21 mouse cellular contexts compared by ENCODE assay signal in the genomic region with DNA sequence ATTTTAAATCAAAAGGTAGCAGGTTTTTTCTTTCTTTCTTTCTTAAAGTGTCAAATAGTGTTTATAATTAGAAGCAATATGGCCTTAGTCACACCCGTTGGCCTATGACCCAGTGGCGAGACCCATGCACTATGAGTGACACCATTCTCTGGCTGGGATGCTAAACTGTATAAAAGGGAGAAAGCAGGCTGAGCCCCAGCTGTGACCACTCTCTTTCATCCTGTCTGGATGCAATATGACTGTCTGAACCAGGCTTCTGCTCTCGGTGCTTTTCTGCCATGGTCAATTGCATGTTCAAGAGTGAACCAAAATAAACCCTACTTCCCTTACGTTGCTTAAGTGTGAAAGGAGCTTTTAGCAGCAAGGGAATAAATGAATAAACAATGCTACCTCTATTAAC.
DNase-seq lines count a peak whose midpoint lies in the region; ATAC-seq and TF ChIP-seq lines count a peak whose summit lies in the region.
"Had no signal": no experiment of that assay in that cellular context is flagged by ENCODE, and none has a peak within 500 bp of the region (broad histone marks: within the 10 kb centered on the region; RNA-seq: fewer than 3 reads in every experiment).

No protein-coding gene starts in this region.

- peak; percentile 9 for DNase-seq in kidney, postnatal 0 days (ENCODE audit: low spot score)
- DNase-seq in lung, postnatal 25 days (ENCODE audit: low spot score), result no peak
- DNase-seq in embryo, embryonic 10.5 days (ENCODE audit: low spot score), result peak; percentile 37
- DNase-seq in lung, postnatal 4 days, result peak; percentile 7 to 28
- DNase-seq: adrenal gland, postnatal 10 days; cerebellum, adult 2 months; cerebellum, postnatal 25 days; forebrain, postnatal 0 days; gastrocnemius, postnatal 36 days; kidney, adult 11 months; liver; thymus, adult 18-20 months; thymus, postnatal 36 days had no signal

- WGBS in kidney, postnatal 0 days, result 51% methylated on average over 4 of the region's 4 CpGs
- 47% methylated on average over 4 of the region's 4 CpGs for WGBS in kidney, embryonic 14.5 days
- WGBS in lung, embryonic 16.5 days, result 56% methylated on average over 4 of the region's 4 CpGs
- WGBS in forebrain, embryonic 13.5 days, result 57% methylated on average over 4 of the region's 4 CpGs

- no peak for TF ChIP-seq CTCF in kidney, postnatal 0 days (IDR thresholded peaks at IDR 0.05; ENCODE audit: low read depth)

- no peak for ATAC-seq in kidney, postnatal 0 days (replicated peaks; ENCODE audit: low FRiP score, low read depth)
- ATAC-seq in kidney, embryonic 14.5 days (ENCODE audit: low FRiP score, low TSS enrichment), result no peak
- ATAC-seq in lung, embryonic 16.5 days (ENCODE audit: low read depth), result peak; percentile 78
- ATAC-seq in forebrain, embryonic 13.5 days, result no peak
- ATAC-seq: activated CD4-positive, CD25-positive, alpha-beta regulatory T cell, adult 4 months; forebrain, postnatal 0 days had no signal

- H3K4me1 ChIP-seq in kidney, postnatal 0 days (replicated peaks; ENCODE audit: insufficient read depth, low read length), result no peaks in the 10 kb centered on the region
- H3K4me1 ChIP-seq in kidney, embryonic 14.5 days (ENCODE audit: control insufficient read depth, insufficient read depth, low read length), result no peaks in the 10 kb centered on the region
- H3K4me1 ChIP-seq in lung, embryonic 16.5 days (replicated peaks; ENCODE audit: control insufficient read depth, insufficient read depth, low read length), result no peaks in the 10 kb centered on the region
- H3K4me1 ChIP-seq in forebrain, embryonic 13.5 days, result no peaks in the 10 kb centered on the region
- H3K4me1 ChIP-seq: embryonic facial prominence, embryonic 10.5 days; liver, embryonic 15.5 days; midbrain, embryonic 12.5 days had no signal

- H3K36me3 ChIP-seq in kidney, postnatal 0 days (ENCODE audit: insufficient read depth, low read length), result no peaks in the 10 kb centered on the region
- no peaks in the 10 kb centered on the region for H3K36me3 ChIP-seq in kidney, embryonic 14.5 days (ENCODE audit: control insufficient read depth, insufficient read depth, low read length)
- H3K36me3 ChIP-seq in lung, embryonic 16.5 days (ENCODE audit: control insufficient read depth, insufficient read depth, low read length), result no peaks in the 10 kb centered on the region
- no peaks in the 10 kb centered on the region for H3K36me3 ChIP-seq in forebrain, embryonic 13.5 days (ENCODE audit: poor library complexity, severe bottlenecking)
- H3K36me3 ChIP-seq: embryonic facial prominence, embryonic 10.5 days; liver, embryonic 15.5 days; midbrain, embryonic 12.5 days had no signal

- no peaks in the 10 kb centered on the region for H3K9me3 ChIP-seq in kidney, postnatal 0 days (replicated peaks; ENCODE audit: low read length)
- H3K9me3 ChIP-seq in kidney, embryonic 14.5 days (ENCODE audit: control insufficient read depth, low read length), result no peaks in the 10 kb centered on the region
- H3K9me3 ChIP-seq in lung, embryonic 16.5 days (ENCODE audit: control insufficient read depth, low read length), result no peaks in the 10 kb centered on the region
- H3K9me3 ChIP-seq in forebrain, embryonic 13.5 days (replicated peaks), result no peaks in the 10 kb centered on the region
- H3K9me3 ChIP-seq: embryonic facial prominence, embryonic 10.5 days; liver, embryonic 15.5 days; midbrain, embryonic 12.5 days had no signal

- no peak overlapping the region for H3K27ac ChIP-seq in kidney, postnatal 0 days
- H3K27ac ChIP-seq in kidney, embryonic 14.5 days (ENCODE audit: low read depth, low read length), result no peak overlapping the region
- no peak overlapping the region for H3K27ac ChIP-seq in lung, embryonic 16.5 days (ENCODE audit: low read length)
- H3K27ac ChIP-seq in forebrain, embryonic 13.5 days, result no peak overlapping the region
- H3K27ac ChIP-seq: embryonic facial prominence, embryonic 10.5 days; left cerebral cortex, adult 2 months; liver, embryonic 15.5 days; midbrain, embryonic 12.5 days had no signal

- no peak overlapping the region for H3K4me2 ChIP-seq in kidney, postnatal 0 days (ENCODE audit: low read length)
- no peak overlapping the region for H3K4me2 ChIP-seq in kidney, embryonic 14.5 days (replicated peaks; ENCODE audit: low read depth, low read length)
- H3K4me2 ChIP-seq in lung, embryonic 16.5 days (ENCODE audit: low read depth, low read length), result no peak overlapping the region
- H3K4me2 ChIP-seq in forebrain, embryonic 13.5 days, result no peak overlapping the region
- H3K4me2 ChIP-seq: liver, embryonic 15.5 days; midbrain, embryonic 12.5 days had no signal

- no peak overlapping the region for H3K9ac ChIP-seq in kidney, postnatal 0 days (ENCODE audit: low read depth, low read length)
- no peak overlapping the region for H3K9ac ChIP-seq in kidney, embryonic 14.5 days (ENCODE audit: low read depth, low read length)
- H3K9ac ChIP-seq in lung, embryonic 16.5 days (ENCODE audit: low read length), result no peak overlapping the region
- H3K9ac ChIP-seq in forebrain, embryonic 13.5 days, result no peak overlapping the region
- H3K9ac ChIP-seq: forebrain, postnatal 0 days; liver, embryonic 15.5 days; midbrain, embryonic 12.5 days had no signal

- no peaks in the 10 kb centered on the region for H3K27me3 ChIP-seq in kidney, postnatal 0 days (ENCODE audit: insufficient read depth, low read length)
- no peaks in the 10 kb centered on the region for H3K27me3 ChIP-seq in kidney, embryonic 14.5 days (ENCODE audit: control insufficient read depth, insufficient read depth, low read length)
- no peaks in the 10 kb centered on the region for H3K27me3 ChIP-seq in lung, embryonic 16.5 days (ENCODE audit: control insufficient read depth, insufficient read depth, low read depth, low read length)
- H3K27me3 ChIP-seq in forebrain, embryonic 13.5 days, result no peaks in the 10 kb centered on the region
- H3K27me3 ChIP-seq: liver, embryonic 15.5 days; midbrain, embryonic 12.5 days had no signal

- H3K4me3 ChIP-seq in kidney, postnatal 0 days (replicated peaks; ENCODE audit: low read depth, low read length), result no peak overlapping the region
- no peak overlapping the region for H3K4me3 ChIP-seq in kidney, embryonic 14.5 days (ENCODE audit: low read length)
- no peak overlapping the region for H3K4me3 ChIP-seq in lung, embryonic 16.5 days (ENCODE audit: low read length)
- H3K4me3 ChIP-seq in forebrain, embryonic 13.5 days, result no peak overlapping the region
- H3K4me3 ChIP-seq: embryonic facial prominence, embryonic 10.5 days; left cerebral cortex, adult 2 months; liver, embryonic 15.5 days; midbrain, embryonic 12.5 days had no signal
